Mouse (Mus musculus): ENCODE measurements around the gene Dpysl4.

Gene Dpysl4

GRCm38 (mm10) chr7:139151116-139151515, 65.3 kb downstream of the Dpysl4 start:
- no peak for DNase-seq (ENCODE audit: low spot score)

All from spleen, adult 12 weeks (tissue).